Mouse (Mus musculus): ENCODE results near the gene Rsph6a. TPM values are rescaled to one million over a fixed set of nuclear protein-coding genes. Genes with fewer than 3 reads are reported as not detected.
A peak's percentile ranks its signal among the peaks of the same experiment; 100 is the strongest.

Rsph6a gene
- polyA plus RNA-seq, 1 experiment, result 0.07 TPM

GRCm38 (mm10) chr7:19022189-19022958, 32.1 kb upstream of the Rsph6a start:
- DNase-seq (ENCODE audit: low read depth), result no peak

GRCm38 (mm10) chr7:19023357-19023814, 31.1 kb upstream of the Rsph6a start, which contains the start of gene Foxa3:
Gene Foxa3 (minus strand): TSS chr7:19023538.
- DNase-seq (ENCODE audit: low read depth), result no peak
- TF ChIP-seq CTCF (IDR thresholded peaks at IDR 0.05; ENCODE audit: borderline replicate concordance, extremely low read depth, insufficient read depth, insufficient read length) (no peak), POLR2A (IDR thresholded peaks at IDR 0.05; ENCODE audit: borderline replicate concordance, extremely low read depth, insufficient read depth, insufficient read length, poor library complexity, severe bottlenecking) (no peak)

More at GRCm38 (mm10) chr7:19022189-19022958, 32.1 kb upstream of the Rsph6a start:
- TF ChIP-seq CTCF (IDR thresholded peaks at IDR 0.05; ENCODE audit: borderline replicate concordance, extremely low read depth, insufficient read depth, insufficient read length) (no peak), POLR2A (IDR thresholded peaks at IDR 0.05; ENCODE audit: borderline replicate concordance, extremely low read depth, insufficient read depth, insufficient read length, poor library complexity, severe bottlenecking) (no peak)

GRCm38 (mm10) chr7:19024096-19024506, 30.4 kb upstream of the Rsph6a start, which contains the start of gene Sympk:
Gene Sympk (plus strand): TSS chr7:19024377.
- peak; percentile 99 for DNase-seq (ENCODE audit: low read depth)
- TF ChIP-seq CTCF (IDR thresholded peaks at IDR 0.05; ENCODE audit: borderline replicate concordance, extremely low read depth, insufficient read depth, insufficient read length) (no peak), POLR2A (IDR thresholded peaks at IDR 0.05; ENCODE audit: borderline replicate concordance, extremely low read depth, insufficient read depth, insufficient read length, poor library complexity, severe bottlenecking) (peak; percentile 88)

- peak; percentile 35 for DNase-seq (ENCODE audit: low read depth)
- no peak for TF ChIP-seq POLR2A (IDR thresholded peaks at IDR 0.05; ENCODE audit: borderline replicate concordance, extremely low read depth, insufficient read depth, insufficient read length, poor library complexity, severe bottlenecking)
- TF ChIP-seq CTCF (IDR thresholded peaks at IDR 0.05; ENCODE audit: borderline replicate concordance, extremely low read depth, insufficient read depth, insufficient read length), result no peak
These were observed 29.8 kb upstream of the Rsph6a start for GRCm38 (mm10) chr7:19024581-19025255.

- no peak for TF ChIP-seq POLR2A (IDR thresholded peaks at IDR 0.05; ENCODE audit: borderline replicate concordance, extremely low read depth, insufficient read depth, insufficient read length, poor library complexity, severe bottlenecking)
- TF ChIP-seq CTCF (IDR thresholded peaks at IDR 0.05; ENCODE audit: borderline replicate concordance, extremely low read depth, insufficient read depth, insufficient read length), result no peak
- no peak for DNase-seq (ENCODE audit: low read depth)
These were observed 26.4 kb upstream of the Rsph6a start for GRCm38 (mm10) chr7:19028067-19028466.

- TF ChIP-seq POLR2A (IDR thresholded peaks at IDR 0.05; ENCODE audit: borderline replicate concordance, extremely low read depth, insufficient read depth, insufficient read length, poor library complexity, severe bottlenecking) (no peak), CTCF (IDR thresholded peaks at IDR 0.05; ENCODE audit: borderline replicate concordance, extremely low read depth, insufficient read depth, insufficient read length) (peak; percentile 77)
- peak; percentile 61 for DNase-seq (ENCODE audit: low read depth)
These were observed 25.3 kb upstream of the Rsph6a start for GRCm38 (mm10) chr7:19029084-19029653.

- TF ChIP-seq CTCF (IDR thresholded peaks at IDR 0.05; ENCODE audit: borderline replicate concordance, extremely low read depth, insufficient read depth, insufficient read length), result no peak
- no peak for TF ChIP-seq POLR2A (IDR thresholded peaks at IDR 0.05; ENCODE audit: borderline replicate concordance, extremely low read depth, insufficient read depth, insufficient read length, poor library complexity, severe bottlenecking)
- no peak for DNase-seq (ENCODE audit: low read depth)
These were observed 22.8 kb upstream of the Rsph6a start for GRCm38 (mm10) chr7:19031641-19032040.

GRCm38 (mm10) chr7:19044616-19045015, 9.9 kb upstream of the Rsph6a start:
- DNase-seq (ENCODE audit: low read depth), result no peak
- no peak for TF ChIP-seq CTCF (IDR thresholded peaks at IDR 0.05; ENCODE audit: borderline replicate concordance, extremely low read depth, insufficient read depth, insufficient read length)
- TF ChIP-seq POLR2A (IDR thresholded peaks at IDR 0.05; ENCODE audit: borderline replicate concordance, extremely low read depth, insufficient read depth, insufficient read length, poor library complexity, severe bottlenecking), result no peak

- TF ChIP-seq CTCF (IDR thresholded peaks at IDR 0.05; ENCODE audit: borderline replicate concordance, extremely low read depth, insufficient read depth, insufficient read length), result no peak
- no peak for TF ChIP-seq POLR2A (IDR thresholded peaks at IDR 0.05; ENCODE audit: borderline replicate concordance, extremely low read depth, insufficient read depth, insufficient read length, poor library complexity, severe bottlenecking)
- no peak for DNase-seq (ENCODE audit: low read depth)
These were observed 8.0 kb upstream of the Rsph6a start for GRCm38 (mm10) chr7:19046286-19047069.

- no peak for TF ChIP-seq CTCF (IDR thresholded peaks at IDR 0.05; ENCODE audit: borderline replicate concordance, extremely low read depth, insufficient read depth, insufficient read length)
- TF ChIP-seq POLR2A (IDR thresholded peaks at IDR 0.05; ENCODE audit: borderline replicate concordance, extremely low read depth, insufficient read depth, insufficient read length, poor library complexity, severe bottlenecking), result no peak
- DNase-seq (ENCODE audit: low read depth), result no peak
These were observed 6.4 kb upstream of the Rsph6a start for GRCm38 (mm10) chr7:19048006-19048527.
